Mouse (Mus musculus) heart, embryonic 12.5 days (tissue): ENCODE results near the gene Agap1. TPM values are rescaled to one million over a fixed set of nuclear protein-coding genes. Genes with fewer than 3 reads are reported as not detected.

Experiments used
- ATAC-seq: fragments of 200-750 bp; cut with Nextera tagmentation; 2 replicates; pipeline ENCODE4 v1.8.0; 2017; ENCODE audit warnings: moderate TSS enrichment, moderate library complexity; ENCODE audit not compliant: insufficient number of reproducible peaks, low FRiP score
- H3K27ac ChIP-seq: fragments of 300-500 bp; sonication (generic); 2 replicates; pipeline ENCODE4 v1.5.1; 2016; ENCODE audit warnings: mild to moderate bottlenecking, moderate library complexity; ENCODE audit not compliant: poor library complexity, severe bottlenecking
- H3K27me3 ChIP-seq: fragments of 300-500 bp; sonication (generic); replicated peaks from 2 replicates; pipeline ENCODE4 v1.6.1; 2016; ENCODE audit warnings: mild to moderate bottlenecking, moderate library complexity
- H3K36me3 ChIP-seq: fragments of 300-500 bp; sonication (generic); 2 replicates; pipeline ENCODE4 v1.6.1; 2016; ENCODE audit warnings: mild to moderate bottlenecking, moderate library complexity
- H3K4me1 ChIP-seq: fragments of 300-500 bp; sonication (generic); replicated peaks from 2 replicates; pipeline ENCODE4 v1.6.1; 2016; ENCODE audit warnings: mild to moderate bottlenecking
- H3K4me2 ChIP-seq: fragments of 300-500 bp; sonication (generic); 2 replicates; pipeline ENCODE4 v1.6.1; 2016; ENCODE audit warnings: mild to moderate bottlenecking, moderate library complexity
- H3K4me3 ChIP-seq: fragments of 300-500 bp; sonication (generic); 2 replicates; pipeline ENCODE4 v1.5.1; 2016; ENCODE audit warnings: mild to moderate bottlenecking
- H3K9ac ChIP-seq: fragments of 300-500 bp; sonication (generic); 2 replicates; pipeline ENCODE4 v1.6.1; 2016; ENCODE audit warnings: mild to moderate bottlenecking, moderate library complexity
- H3K9me3 ChIP-seq: fragments of 300-500 bp; sonication (generic); replicated peaks from 2 replicates; pipeline ENCODE4 v1.6.1; 2016; ENCODE audit warnings: mild to moderate bottlenecking, moderate library complexity
- WGBS: fragments of 180-500 bp; shearing (Covaris S2); methylation state at CpG from one replicate; pipeline ENCODE4 v1.1.7; 2016; 5-methylcytosine and 5-hydroxymethylcytosine counted together
- polyA plus RNA-seq: library from polyadenylated mRNA; unstranded; fragments of >200 nt; fragmentation: Nextera tagmentation; extraction: Ambion mirVana; gene quantifications from 2 replicates; pipeline ENCODE4 v1.2.1, GENCODE M21; 2016

Agap1 gene
- polyA plus RNA-seq, 1 experiment from 2014 or later, result 16.3 TPM

GRCm38 (mm10) chr1:89909796-89910195 is 455.2 kb downstream of the Agap1 start:
- Histone ChIP-seq H3K36me3 (no peaks in the 10 kb centered on the region), H3K9ac (no peak overlapping the region), H3K9me3 (peaks cover 6% of the 10 kb centered on the region), H3K4me1 (no peaks in the 10 kb centered on the region), H3K4me2 (no peak overlapping the region), H3K4me3 (no peak overlapping the region), H3K27me3 (peaks cover 17% of the 10 kb centered on the region), H3K27ac (no peak overlapping the region)
- WGBS, result 84% methylated on average over 8 of the region's 8 CpGs
- no peak for ATAC-seq

DNA sequence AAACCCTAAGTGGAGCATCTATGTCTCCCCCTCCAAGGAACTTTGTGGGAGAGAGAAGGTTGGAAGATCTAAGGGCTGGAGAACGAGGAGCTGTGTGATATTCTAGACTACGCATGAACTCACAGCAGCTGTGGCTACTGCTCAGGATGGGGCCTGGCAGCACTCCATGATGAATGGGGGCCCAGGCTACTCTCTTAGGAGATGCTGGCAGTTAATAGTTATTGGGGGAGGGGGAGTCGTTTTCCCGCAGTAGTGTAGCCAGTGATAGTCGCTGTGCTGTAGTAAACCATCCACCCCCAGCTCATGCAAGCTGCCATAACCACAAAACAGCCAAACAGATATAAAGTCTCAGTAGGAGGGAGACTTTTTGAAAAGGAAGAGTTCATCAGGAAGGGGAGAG is 457.8 kb downstream of the Agap1 start:
- no peak for ATAC-seq
- Histone ChIP-seq H3K27me3 (peaks cover 27% of the 10 kb centered on the region), H3K4me1 (no peaks in the 10 kb centered on the region), H3K9me3 (no peaks in the 10 kb centered on the region), H3K9ac (no peak overlapping the region), H3K27ac (no peak overlapping the region), H3K36me3 (no peaks in the 10 kb centered on the region), H3K4me2 (no peak overlapping the region), H3K4me3 (no peak overlapping the region)
- WGBS, result 60% methylated on average over 5 of the region's 5 CpGs

DNA sequence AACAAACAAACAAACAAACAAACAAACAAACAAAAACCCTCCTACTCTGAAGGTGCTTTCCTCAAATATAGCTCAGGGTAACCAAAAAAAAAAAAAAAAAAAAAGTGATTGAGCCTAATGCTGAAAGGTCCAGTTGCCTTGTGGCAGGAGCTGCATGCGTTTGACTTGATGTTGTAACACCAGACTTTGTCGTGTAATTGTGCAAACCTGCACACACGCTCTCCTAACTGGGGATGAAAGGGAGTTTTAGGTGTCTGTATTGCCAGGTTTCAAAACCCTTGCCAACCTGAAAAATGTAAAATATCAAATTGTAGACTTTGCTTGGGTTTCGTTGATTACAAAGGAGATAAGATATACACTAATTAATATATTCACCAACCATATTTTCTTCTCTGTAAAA is 459.0 kb downstream of the Agap1 start:
- Histone ChIP-seq H3K4me1 (no peaks in the 10 kb centered on the region), H3K4me2 (no peak overlapping the region), H3K27ac (no peak overlapping the region), H3K9me3 (peaks cover 2% of the 10 kb centered on the region), H3K9ac (no peak overlapping the region), H3K27me3 (peaks cover 39% of the 10 kb centered on the region), H3K36me3 (no peaks in the 10 kb centered on the region), H3K4me3 (no peak overlapping the region)
- WGBS, result 71% methylated on average over 4 of the region's 4 CpGs
- ATAC-seq, result no peak

- Histone ChIP-seq H3K27ac (no peak overlapping the region), H3K4me3 (no peak overlapping the region), H3K4me1 (peaks cover 14% of the 10 kb centered on the region), H3K27me3 (peaks cover 69% of the 10 kb centered on the region), H3K36me3 (no peaks in the 10 kb centered on the region), H3K9me3 (peaks cover 6% of the 10 kb centered on the region), H3K9ac (no peak overlapping the region), H3K4me2 (no peak overlapping the region)
- ATAC-seq, result no peak
- WGBS, result 23% methylated on average over 18 of the region's 18 CpGs
These were observed 463.5 kb downstream of the Agap1 start for GRCm38 (mm10) chr1:89918111-89918510.

DNA sequence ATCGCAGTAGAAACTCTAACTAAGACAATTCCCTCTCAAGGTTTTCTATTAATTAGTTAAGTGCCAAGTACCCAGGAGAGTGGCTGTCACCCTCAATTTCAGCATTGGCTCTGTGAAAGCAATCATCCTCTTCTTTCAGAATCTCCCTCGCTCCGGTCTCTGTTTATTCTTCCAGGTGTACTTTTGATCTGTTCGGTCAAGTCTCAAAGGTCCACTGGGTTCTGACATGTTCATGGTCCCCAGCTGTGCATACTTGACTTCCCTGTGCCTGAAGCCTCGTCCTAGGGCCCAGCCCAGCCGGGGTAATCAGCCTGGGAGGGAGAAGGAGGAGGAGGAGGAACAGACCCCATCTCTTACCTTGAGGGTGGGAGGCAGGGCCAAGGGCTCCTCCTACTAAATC is 464.6 kb downstream of the Agap1 start:
- no peak for ATAC-seq
- H3K27me3 ChIP-seq, result peaks cover 78% of the 10 kb centered on the region
- 79% methylated on average over 6 of the region's 6 CpGs for WGBS

GRCm38 (mm10) chr1:89921806-89922205 is 467.2 kb downstream of the Agap1 start:
- Histone ChIP-seq H3K27ac (no peak overlapping the region), H3K9me3 (peaks cover 6% of the 10 kb centered on the region), H3K4me2 (peak overlapping the region; percentile 60), H3K9ac (no peak overlapping the region), H3K36me3 (no peaks in the 10 kb centered on the region), H3K27me3 (peaks cover 100% of the 10 kb centered on the region), H3K4me1 (peaks cover 25% of the 10 kb centered on the region), H3K4me3 (peak overlapping the region; percentile 6; the same call in 1 of the 2 replicates)
- ATAC-seq, result no peak
- WGBS, result 5% methylated on average over 10 of the region's 10 CpGs

More for the DNA sequence above, 464.6 kb downstream of the Agap1 start:
- H3K4me1 ChIP-seq, result peaks cover 22% of the 10 kb centered on the region
- no peak overlapping the region for H3K4me2 ChIP-seq
- H3K36me3 ChIP-seq, result no peaks in the 10 kb centered on the region
- no peak overlapping the region for H3K4me3 ChIP-seq
- peaks cover 6% of the 10 kb centered on the region for H3K9me3 ChIP-seq
- H3K27ac ChIP-seq, result no peak overlapping the region
- H3K9ac ChIP-seq, result no peak overlapping the region

- peaks cover 6% of the 10 kb centered on the region for H3K9me3 ChIP-seq
- H3K36me3 ChIP-seq, result no peaks in the 10 kb centered on the region
- H3K4me2 ChIP-seq, result peak overlapping the region; percentile 60
- under 1% methylated on average over 7 of the region's 7 CpGs for WGBS
- no peak for ATAC-seq
- peak overlapping the region; percentile 31; the same call in 1 of the 2 replicates for H3K4me3 ChIP-seq
- H3K27ac ChIP-seq, result no peak overlapping the region
- H3K27me3 ChIP-seq, result peaks cover 100% of the 10 kb centered on the region
- no peak overlapping the region for H3K9ac ChIP-seq
- H3K4me1 ChIP-seq, result peaks cover 30% of the 10 kb centered on the region
These were observed 467.7 kb downstream of the Agap1 start for GRCm38 (mm10) chr1:89922282-89922681.

GRCm38 (mm10) chr1:89922883-89923641 is 468.5 kb downstream of the Agap1 start:
- no peaks in the 10 kb centered on the region for H3K36me3 ChIP-seq
- peak overlapping the region; percentile 60 for H3K4me2 ChIP-seq
- H3K27ac ChIP-seq, result no peak overlapping the region
- WGBS, result under 1% methylated on average over 40 of the region's 41 CpGs
- H3K27me3 ChIP-seq, result peaks cover 100% of the 10 kb centered on the region
- peaks cover 34% of the 10 kb centered on the region for H3K4me1 ChIP-seq
- H3K9me3 ChIP-seq, result peaks cover 6% of the 10 kb centered on the region
- ATAC-seq, result no peak
- H3K4me3 ChIP-seq, result peak overlapping the region; percentile 31
- no peak overlapping the region for H3K9ac ChIP-seq

DNA sequence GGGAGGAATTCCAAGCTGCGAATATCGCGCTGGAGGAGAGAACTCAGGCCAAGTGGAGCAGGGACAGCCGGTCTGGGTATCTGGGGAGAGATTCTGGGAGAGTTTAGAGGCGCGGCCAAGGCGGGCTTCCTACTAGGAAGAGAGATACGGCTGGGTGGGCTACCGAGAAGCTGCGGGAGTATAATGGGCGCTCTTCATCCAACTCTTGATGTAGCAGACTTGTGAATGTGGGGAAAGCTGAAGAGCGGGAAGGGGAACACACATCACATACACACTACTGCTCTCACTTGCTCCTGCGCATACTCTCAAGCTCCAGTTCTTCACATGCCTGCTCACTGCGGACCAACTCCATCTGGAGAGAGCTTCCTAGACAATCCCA is 469.0 kb downstream of the Agap1 start:
- Histone ChIP-seq H3K4me3 (peak overlapping the region; percentile 31; the same call in 1 of the 2 replicates), H3K4me1 (peaks cover 37% of the 10 kb centered on the region), H3K27me3 (peaks cover 100% of the 10 kb centered on the region), H3K36me3 (no peaks in the 10 kb centered on the region), H3K9ac (no peak overlapping the region), H3K9me3 (peaks cover 4% of the 10 kb centered on the region), H3K27ac (no peak overlapping the region), H3K4me2 (peak overlapping the region; percentile 60)
- 9% methylated on average over 14 of the region's 14 CpGs for WGBS
- ATAC-seq, result no peak

DNA sequence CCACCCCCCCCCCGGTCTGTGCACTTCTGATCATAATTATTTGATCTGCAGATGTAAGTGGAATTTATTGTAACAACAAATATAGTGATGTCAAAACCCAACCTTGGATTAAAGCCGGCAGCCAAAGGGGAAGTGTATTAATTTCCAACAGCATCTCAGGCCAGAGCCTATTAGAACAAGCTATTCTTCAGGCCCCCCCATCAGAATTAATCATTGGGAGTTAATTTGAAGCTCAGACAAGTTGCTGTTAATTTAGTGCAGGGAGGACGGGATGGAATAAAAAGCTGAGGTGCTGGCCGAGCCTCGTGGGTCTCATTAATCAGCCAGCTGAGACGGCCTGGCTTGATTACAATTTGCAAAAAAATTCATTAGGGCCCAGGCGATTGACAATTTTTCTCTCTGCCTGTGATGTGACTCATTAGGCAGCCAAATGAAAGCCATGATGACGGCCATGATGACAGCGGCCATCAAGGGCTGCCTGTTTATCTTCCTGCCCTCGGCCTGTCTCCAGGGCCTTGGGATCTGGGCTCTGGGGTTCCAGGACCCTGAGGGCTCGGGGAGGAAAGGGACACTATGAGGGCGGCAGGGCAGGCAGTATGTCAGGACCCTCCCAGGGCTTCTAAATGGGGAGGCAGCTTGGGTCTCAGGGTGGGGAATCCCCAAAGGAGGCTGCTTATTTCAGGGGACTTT is 471.0 kb downstream of the Agap1 start:
- ATAC-seq, result no peak
- H3K4me1 ChIP-seq, result peaks cover 53% of the 10 kb centered on the region
- H3K9me3 ChIP-seq, result no peaks in the 10 kb centered on the region; the same call in 1 of the 2 replicates
- WGBS, result 20% methylated on average over 12 of the region's 12 CpGs
- no peak overlapping the region for H3K27ac ChIP-seq
- H3K9ac ChIP-seq, result no peak overlapping the region
- H3K4me3 ChIP-seq, result no peak overlapping the region
- H3K36me3 ChIP-seq, result no peaks in the 10 kb centered on the region
- H3K27me3 ChIP-seq, result peaks cover 100% of the 10 kb centered on the region
- no peak overlapping the region for H3K4me2 ChIP-seq

DNA sequence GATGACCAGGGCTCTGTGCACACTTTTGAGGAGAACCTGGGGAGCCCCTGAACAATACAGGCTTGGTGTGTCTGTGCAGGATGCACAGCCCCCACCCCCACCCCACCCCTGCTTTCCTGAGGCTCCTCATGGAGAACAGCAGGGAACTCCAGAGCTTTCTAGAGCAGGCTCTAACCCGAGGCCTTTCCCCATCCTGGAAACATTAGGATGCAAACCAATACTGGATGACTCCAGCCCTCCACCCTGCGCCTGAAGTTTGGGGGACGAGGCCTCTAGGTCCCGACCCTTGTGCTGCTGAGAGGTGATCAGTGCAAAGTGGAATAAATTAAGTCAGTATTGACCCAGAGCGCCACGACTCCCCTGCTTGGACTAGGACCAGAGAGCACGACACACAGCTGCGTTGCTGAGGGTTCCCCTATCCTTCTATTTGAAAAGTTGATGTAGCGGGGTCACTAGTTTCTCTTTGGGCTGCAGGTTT is 472.0 kb downstream of the Agap1 start:
- peaks cover 63% of the 10 kb centered on the region for H3K4me1 ChIP-seq
- no peak overlapping the region for H3K9ac ChIP-seq
- WGBS, result 13% methylated on average over 9 of the region's 9 CpGs
- peaks cover 100% of the 10 kb centered on the region for H3K27me3 ChIP-seq
- H3K4me3 ChIP-seq, result peak overlapping the region; percentile 47
- peak overlapping the region; percentile 72 for H3K4me2 ChIP-seq
- no peak for ATAC-seq
- no peak overlapping the region for H3K27ac ChIP-seq
- H3K36me3 ChIP-seq, result no peaks in the 10 kb centered on the region
- H3K9me3 ChIP-seq, result no peaks in the 10 kb centered on the region; the same call in 1 of the 2 replicates
